Mouse (Mus musculus): Measurements from ENCODE around the gene Pola1.
"Not testable (repeated sequence)": the region's sequence is repeated elsewhere in the genome, so short reads cannot be mapped to it uniquely, and the experiment has no call there.

Gene Pola1

GRCm38 (mm10) chrX:93429738-93430260, 202.2 kb downstream of the Pola1 start:
- in situ Hi-C loops (cut with MboI) = no loop called here

GRCm38 (mm10) chrX:93428956-93429737, 202.8 kb downstream of the Pola1 start:
- in situ Hi-C loops (cut with MboI) = no loop called here

DNA sequence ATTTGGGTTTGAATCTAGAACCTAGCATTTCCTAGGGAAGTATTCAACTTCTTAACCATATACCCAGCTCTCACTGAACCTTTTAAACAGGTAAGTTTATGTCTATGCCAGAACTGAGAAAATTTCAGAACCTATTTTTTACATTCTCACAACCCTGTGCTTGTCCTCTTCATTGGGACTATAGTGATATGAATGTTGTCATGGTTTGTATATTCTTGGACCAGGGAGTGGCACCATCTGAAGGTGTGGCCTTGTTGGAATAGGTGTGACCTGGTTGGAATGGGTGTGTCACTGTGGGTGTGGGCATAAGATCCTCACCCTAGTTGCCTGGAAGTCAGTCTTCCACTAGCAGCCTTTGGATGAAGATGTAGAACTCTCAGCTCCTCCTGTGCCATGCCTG, 231.1 kb downstream of the Pola1 start:
- in situ Hi-C loops (cut with MboI) = not testable (repeated sequence)

DNA sequence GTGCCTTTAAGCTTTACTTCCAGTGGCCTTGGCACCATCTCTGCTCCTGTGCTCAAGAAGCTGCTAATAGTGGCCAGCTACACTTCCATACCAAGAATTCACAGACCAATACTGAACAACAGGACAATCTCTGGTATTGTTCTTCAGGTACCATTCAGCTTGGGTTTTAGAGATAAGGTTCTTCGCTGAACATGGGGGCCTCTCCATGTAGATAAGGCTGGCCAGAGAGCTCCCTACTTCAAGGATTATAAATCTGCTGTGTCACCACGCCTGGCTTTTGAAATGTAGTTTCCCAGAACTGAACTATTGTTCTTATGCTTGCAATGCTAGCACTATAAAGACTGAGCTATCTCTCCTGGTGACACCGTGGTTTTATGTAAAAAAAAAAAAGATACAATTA, 234.9 kb downstream of the Pola1 start:
- in situ Hi-C loops (cut with MboI) = no loop called here

DNA sequence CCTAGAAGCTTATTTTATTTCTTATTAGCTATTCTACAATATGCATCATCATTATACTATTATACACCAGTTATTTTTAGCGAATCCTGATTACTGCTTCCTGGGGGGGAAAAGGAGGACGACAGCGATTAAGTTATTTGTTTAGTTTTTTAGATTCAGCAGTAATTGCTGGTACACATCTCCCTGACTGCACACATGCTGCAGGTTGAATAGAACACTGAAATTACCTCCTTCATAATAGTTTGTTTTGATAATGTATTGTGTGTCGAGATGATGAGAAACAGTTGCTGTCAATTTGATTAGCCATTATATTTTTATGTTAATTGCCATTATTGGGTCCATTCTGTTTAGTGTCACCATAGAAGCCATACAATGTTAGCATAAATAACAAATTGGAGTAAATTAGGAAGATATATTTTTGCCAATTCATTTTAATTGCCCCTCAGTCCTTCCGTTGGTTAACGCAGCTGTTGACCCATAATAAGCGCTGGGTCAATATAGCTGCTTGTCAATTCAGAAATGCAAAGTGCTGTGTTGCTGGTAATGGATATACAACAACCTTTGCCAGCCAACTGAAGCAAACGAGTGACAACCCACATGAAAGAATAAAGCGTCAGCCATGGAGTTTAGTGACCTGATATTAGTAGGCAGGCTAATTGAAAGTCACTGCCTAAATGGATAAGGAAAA, 254.5 kb downstream of the Pola1 start:
- in situ Hi-C loops (cut with MboI) = no loop called here

DNA sequence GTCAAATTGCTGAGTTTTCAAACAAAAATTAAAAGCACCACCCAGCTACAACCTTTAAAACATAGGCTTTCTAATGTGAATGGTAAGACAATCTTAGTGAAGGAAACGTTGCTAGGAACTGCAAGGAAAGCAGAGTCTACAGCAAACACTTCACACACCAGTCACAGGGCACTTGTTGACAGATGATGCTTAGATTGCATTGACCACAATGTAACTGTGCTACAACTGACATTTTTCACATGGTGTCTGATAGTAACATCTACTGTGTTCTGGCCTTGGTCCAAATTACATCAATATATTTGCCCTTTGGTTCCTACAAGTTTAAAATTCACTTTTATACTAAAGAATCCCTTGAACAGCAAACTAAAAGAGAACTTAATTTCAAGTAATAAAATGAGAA, 258.5 kb downstream of the Pola1 start:
- in situ Hi-C loops (cut with MboI) = no loop called here

- in situ Hi-C loops (cut with MboI) = no loop called here
Observed at GRCm38 (mm10) chrX:93369708-93370107, 262.2 kb downstream of the Pola1 start.

DNA sequence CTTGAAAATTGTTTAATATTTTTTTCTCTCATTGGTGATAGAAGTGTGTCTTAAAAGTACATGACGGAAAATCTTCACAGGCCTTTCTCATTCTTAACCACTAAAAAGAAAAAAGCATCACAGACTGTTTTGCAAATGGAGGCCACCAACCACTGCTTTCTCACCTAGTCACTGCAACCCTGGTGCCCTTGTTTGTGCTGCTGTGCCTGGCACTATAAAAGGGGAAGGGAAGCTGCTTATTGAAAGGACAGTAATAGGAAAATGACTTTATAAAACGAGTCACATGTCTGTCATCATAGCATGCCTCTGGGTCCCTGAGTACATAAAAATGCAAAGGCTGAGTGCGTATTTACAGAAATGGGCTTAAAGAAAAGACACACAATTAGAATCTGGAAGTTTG, 263.7 kb downstream of the Pola1 start:
- in situ Hi-C loops (cut with MboI) = no loop called here

DNA sequence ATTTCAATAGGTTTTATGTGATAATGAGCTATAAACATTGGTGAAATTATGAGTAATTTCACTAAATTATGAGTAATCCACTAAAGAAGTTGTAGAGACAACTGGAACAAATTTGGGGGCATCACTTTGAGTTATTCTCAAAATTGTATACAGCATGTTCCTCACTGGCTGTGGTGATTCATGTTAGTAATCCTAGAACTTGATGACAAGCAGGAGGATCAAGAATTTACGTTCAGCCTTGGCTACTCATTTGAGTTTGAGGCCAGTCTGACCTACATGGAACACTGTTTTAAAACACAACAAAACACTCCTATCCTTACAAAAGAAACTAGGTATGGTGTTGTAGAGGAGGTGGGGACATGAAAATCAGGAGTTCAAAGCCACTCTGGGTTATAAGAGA, 310.6 kb downstream of the Pola1 start:
- in situ Hi-C loops (cut with MboI) = no loop called here

DNA sequence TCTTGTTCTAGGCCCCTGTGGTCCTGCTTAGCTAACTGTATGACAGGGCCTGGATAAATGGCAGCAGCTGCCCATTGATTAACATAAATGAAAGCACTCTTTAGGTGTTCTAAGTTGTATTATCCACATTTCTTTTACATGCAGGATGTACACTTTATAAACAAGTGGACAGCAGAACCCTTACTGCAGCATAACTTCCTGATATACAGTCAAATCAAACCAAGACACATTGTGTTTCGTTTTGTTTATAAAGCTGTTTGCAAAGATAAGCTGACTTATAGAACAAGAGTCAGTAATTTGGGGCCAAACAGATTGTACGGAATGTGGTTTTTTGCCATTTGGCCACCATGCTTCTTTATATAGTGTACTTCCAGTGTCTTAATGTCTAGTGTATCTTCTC, 312.0 kb downstream of the Pola1 start:
- in situ Hi-C loops (cut with MboI) = no loop called here

GRCm38 (mm10) chrX:93317577-93317976, 314.4 kb downstream of the Pola1 start:
- in situ Hi-C loops (cut with MboI) = no loop called here

GRCm38 (mm10) chrX:93305780-93306179, 326.2 kb downstream of the Pola1 start:
- in situ Hi-C loops (cut with MboI) = no loop called here

DNA sequence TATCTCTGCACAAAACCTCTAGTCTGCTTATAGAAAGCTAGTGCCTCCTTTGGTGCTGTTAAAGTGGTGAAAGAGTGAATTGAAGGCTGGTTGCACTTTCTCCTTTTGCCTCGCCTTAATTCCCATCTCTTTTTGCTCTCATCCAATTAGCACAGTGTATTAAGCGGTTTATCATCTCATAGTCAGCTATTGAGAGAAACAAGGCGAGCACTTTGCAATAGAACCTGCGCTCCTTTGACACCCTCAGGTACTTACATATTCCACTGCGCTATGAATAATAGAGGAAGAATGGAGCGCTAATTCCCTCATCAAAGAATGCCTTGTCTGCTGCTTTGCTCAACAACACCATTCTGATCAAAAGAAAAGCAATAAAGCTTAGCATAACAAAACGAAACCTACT, 330.2 kb downstream of the Pola1 start:
- in situ Hi-C loops (cut with MboI) = no loop called here

DNA sequence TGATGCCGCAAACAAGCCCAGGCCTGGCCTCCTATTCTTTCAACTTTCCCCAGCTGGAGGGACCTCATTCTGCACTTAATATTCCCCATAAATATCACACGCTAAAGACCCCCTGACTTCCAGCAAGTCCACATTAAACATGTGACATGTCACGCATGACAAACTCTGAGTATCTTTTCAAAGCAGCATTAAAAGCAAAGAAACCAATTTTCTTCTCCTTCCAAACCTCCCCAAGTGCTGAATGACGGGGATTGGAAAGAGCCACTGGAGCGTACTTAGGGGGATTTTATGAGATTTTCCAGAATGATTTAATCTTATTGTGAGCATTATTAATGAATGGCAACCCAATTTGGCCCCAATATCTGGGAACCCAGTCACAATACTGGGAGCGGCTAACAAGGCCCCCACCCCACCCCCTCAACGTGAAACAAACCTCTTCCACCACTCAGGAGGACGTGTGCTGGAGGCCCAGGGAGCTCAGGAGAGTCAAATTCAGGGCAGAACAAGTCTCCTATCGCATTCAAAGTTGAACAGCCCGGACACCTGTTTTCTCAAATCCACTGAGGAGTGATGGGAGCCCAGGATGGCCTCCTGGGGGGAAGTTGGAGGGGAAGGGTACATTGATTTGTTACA, 331.7 kb downstream of the Pola1 start:
- in situ Hi-C loops (cut with MboI) = no loop called here

GRCm38 (mm10) chrX:93299771-93300170, 332.2 kb downstream of the Pola1 start:
- in situ Hi-C loops (cut with MboI) = no loop called here

- in situ Hi-C loops (cut with MboI) = no loop called here
Observed at GRCm38 (mm10) chrX:93299046-93299626, 332.8 kb downstream of the Pola1 start.

- in situ Hi-C loops (cut with MboI) = no loop called here
Observed at GRCm38 (mm10) chrX:93297001-93297441, 334.9 kb downstream of the Pola1 start.

GRCm38 (mm10) chrX:93295819-93296218, 336.1 kb downstream of the Pola1 start:
- in situ Hi-C loops (cut with MboI) = no loop called here

GRCm38 (mm10) chrX:93294736-93295490, 337.0 kb downstream of the Pola1 start:
- in situ Hi-C loops (cut with MboI) = no loop called here

DNA sequence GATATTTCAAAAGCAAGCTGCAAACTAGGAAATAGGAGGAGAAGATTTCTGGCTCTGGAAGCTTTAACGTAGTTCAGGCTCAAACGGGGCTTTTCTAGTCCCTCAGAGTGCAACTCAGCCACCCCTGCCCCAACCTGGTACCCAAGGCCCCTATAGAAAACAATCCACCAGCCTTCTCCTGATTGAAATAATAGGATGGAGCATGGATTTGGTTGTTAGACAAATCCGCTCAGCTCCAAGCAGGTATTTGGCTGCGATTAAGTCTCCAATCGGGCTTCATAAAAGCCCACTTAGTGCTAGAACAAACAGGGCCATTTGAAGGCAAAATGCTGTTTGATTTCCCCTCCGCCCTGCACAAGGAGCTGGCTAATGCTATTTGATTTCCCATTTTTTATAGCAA, 339.9 kb downstream of the Pola1 start:
- in situ Hi-C loops (cut with MboI) = no loop called here

DNA sequence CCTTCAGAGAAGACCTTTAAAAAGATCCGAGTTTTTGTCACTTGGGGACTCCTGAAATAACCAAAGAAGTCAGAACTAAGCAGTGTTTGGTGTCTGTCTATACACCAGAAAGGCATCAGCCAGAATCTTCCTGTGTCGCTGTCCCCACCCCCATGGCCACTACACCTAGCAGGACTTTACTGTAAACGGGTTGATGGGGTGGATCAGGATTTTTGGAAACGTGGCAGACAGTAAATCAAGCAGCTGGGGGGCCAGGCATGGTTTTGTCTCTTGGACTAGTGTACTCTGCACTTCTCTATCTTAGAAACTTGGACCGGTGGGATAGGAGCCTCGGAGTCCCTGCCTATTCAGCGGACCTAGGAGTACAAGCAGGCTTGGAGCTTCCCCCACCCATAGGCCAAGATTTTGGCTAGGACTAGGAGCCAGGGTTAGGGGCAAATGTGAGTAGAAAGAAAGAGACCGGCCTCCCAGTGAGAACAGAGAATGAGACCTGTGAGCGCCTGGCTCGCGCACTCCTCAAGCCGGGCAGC, 342.0 kb downstream of the Pola1 start:
- in situ Hi-C loops (cut with MboI) = no loop called here

Measured in mature B cell (primary cell).